Mouse (Mus musculus) ovary, postnatal 10 days (tissue): ENCODE data around the gene Hs3st4.

ENCODE experiments used
- DNase-seq: peaks from one replicate; pipeline ENCODE4 v3.0.0; 2022; ENCODE audit warnings: low spot score

Gene Hs3st4

GRCm38 (mm10) chr7:124136133-124136532, 153.5 kb downstream of the Hs3st4 start:
- DNase-seq, result no peak

GRCm38 (mm10) chr7:124141229-124141628, 158.6 kb downstream of the Hs3st4 start:
- DNase-seq, result no peak

- no peak for DNase-seq
Observed at GRCm38 (mm10) chr7:124150901-124151300, 168.2 kb downstream of the Hs3st4 start.

- no peak for DNase-seq
Observed at GRCm38 (mm10) chr7:124163301-124163700, 180.6 kb downstream of the Hs3st4 start.

- no peak for DNase-seq
Observed at GRCm38 (mm10) chr7:124166229-124166628, 183.6 kb downstream of the Hs3st4 start.

GRCm38 (mm10) chr7:124168796-124169195, 186.1 kb downstream of the Hs3st4 start:
- DNase-seq, result no peak

GRCm38 (mm10) chr7:124170001-124170400, 187.3 kb downstream of the Hs3st4 start:
- DNase-seq, result no peak

GRCm38 (mm10) chr7:124171992-124172391, 189.3 kb downstream of the Hs3st4 start:
- DNase-seq, result no peak

GRCm38 (mm10) chr7:124180926-124181325, 198.3 kb downstream of the Hs3st4 start:
- no peak for DNase-seq

- DNase-seq, result no peak
Observed at GRCm38 (mm10) chr7:124184693-124185092, 202.0 kb downstream of the Hs3st4 start.

GRCm38 (mm10) chr7:124198811-124199570, 216.3 kb downstream of the Hs3st4 start:
- no peak for DNase-seq

- DNase-seq, result no peak
Observed at GRCm38 (mm10) chr7:124216921-124217320, 234.3 kb downstream of the Hs3st4 start.

- DNase-seq, result no peak
Observed at GRCm38 (mm10) chr7:124220556-124220955, 237.9 kb downstream of the Hs3st4 start.

GRCm38 (mm10) chr7:124237896-124238670, 255.4 kb downstream of the Hs3st4 start:
- no peak for DNase-seq

GRCm38 (mm10) chr7:124239903-124240647, 257.4 kb downstream of the Hs3st4 start:
- DNase-seq, result no peak

GRCm38 (mm10) chr7:124249838-124250237, 267.2 kb downstream of the Hs3st4 start:
- no peak for DNase-seq

- DNase-seq, result no peak
Observed at GRCm38 (mm10) chr7:124250566-124250965, 267.9 kb downstream of the Hs3st4 start.

- no peak for DNase-seq
Observed at GRCm38 (mm10) chr7:124258419-124258818, 275.8 kb downstream of the Hs3st4 start.

- DNase-seq, result no peak
Observed at GRCm38 (mm10) chr7:124270734-124271133, 288.1 kb downstream of the Hs3st4 start.

- DNase-seq, result no peak
Observed at GRCm38 (mm10) chr7:124289873-124290272, 307.2 kb downstream of the Hs3st4 start.

GRCm38 (mm10) chr7:124319451-124319850, 336.8 kb downstream of the Hs3st4 start:
- DNase-seq, result no peak

- no peak for DNase-seq
Observed at GRCm38 (mm10) chr7:124335635-124336034, 353.0 kb downstream of the Hs3st4 start.

- no peak for DNase-seq
Observed at GRCm38 (mm10) chr7:124341510-124341909, 358.8 kb downstream of the Hs3st4 start.
